Mouse (Mus musculus) heart, embryonic 11.5 days (tissue): ENCODE results near the gene Pepd. TPM values are rescaled to one million over a fixed set of nuclear protein-coding genes. Genes with fewer than 3 reads are reported as not detected.
A peak's percentile ranks its signal among the peaks of the same experiment; 100 is the strongest.

ENCODE experiments used
- ATAC-seq: fragments of 200-750 bp; cut with Nextera tagmentation; replicated peaks from 2 replicates; pipeline ENCODE4 v1.8.0; 2017; ENCODE audit warnings: moderate library complexity; ENCODE audit not compliant: insufficient number of reproducible peaks, low FRiP score, low TSS enrichment
- H3K27ac ChIP-seq: fragments of 300-500 bp; sonication (generic); 2 replicates; pipeline ENCODE4 v1.5.1; 2014; ENCODE audit warnings: mild to moderate bottlenecking, low read depth, low read length
- H3K27me3 ChIP-seq: fragments of 300-500 bp; sonication (generic); 2 replicates; pipeline ENCODE4 v1.6.1; 2014; ENCODE audit warnings: mild to moderate bottlenecking, low read length, mixed read lengths; ENCODE audit not compliant: control insufficient read depth, insufficient read depth
- H3K36me3 ChIP-seq: fragments of 300-500 bp; sonication (generic); 2 replicates; pipeline ENCODE4 v1.6.1; 2014; ENCODE audit warnings: mild to moderate bottlenecking, low read length, moderate library complexity, mixed read lengths; ENCODE audit not compliant: control insufficient read depth, insufficient read depth
- H3K4me1 ChIP-seq: fragments of 300-500 bp; sonication (generic); 2 replicates; pipeline ENCODE4 v1.6.1; 2014; ENCODE audit warnings: low read length; ENCODE audit not compliant: control insufficient read depth, insufficient read depth
- H3K4me2 ChIP-seq: fragments of 300-500 bp; sonication (generic); 2 replicates; pipeline ENCODE4 v1.6.1; 2014; ENCODE audit warnings: mild to moderate bottlenecking, moderate library complexity
- H3K4me3 ChIP-seq: fragments of 300-500 bp; sonication (generic); 2 replicates; pipeline ENCODE4 v1.5.1; 2014; ENCODE audit warnings: low read depth, low read length
- H3K9ac ChIP-seq: fragments of 300-500 bp; sonication (generic); 2 replicates; pipeline ENCODE4 v1.6.1; 2014; ENCODE audit warnings: mild to moderate bottlenecking, low read depth, low read length, moderate library complexity
- H3K9me3 ChIP-seq: fragments of 300-500 bp; sonication (generic); replicated peaks from 2 replicates; pipeline ENCODE4 v1.6.1; 2016; ENCODE audit warnings: low read length; ENCODE audit not compliant: control insufficient read depth
- WGBS: fragments of 180-500 bp; shearing (Covaris S2); extraction: QIAGEN DNeasy Blood & Tissue Kit; methylation state at CpG from one replicate; pipeline ENCODE4 v1.1.7; 2014; ENCODE audit not compliant: insufficient replicate concordance; 5-methylcytosine and 5-hydroxymethylcytosine counted together
- polyA plus RNA-seq: library from polyadenylated mRNA; unstranded; fragments of >200 nt; fragmentation: Nextera tagmentation; extraction: Ambion mirVana; gene quantifications from 2 replicates; pipeline ENCODE4 v1.2.1, GENCODE M21; 2014

The Pepd gene
- polyA plus RNA-seq, 1 experiment from 2014 or later: 54.0 TPM

DNA sequence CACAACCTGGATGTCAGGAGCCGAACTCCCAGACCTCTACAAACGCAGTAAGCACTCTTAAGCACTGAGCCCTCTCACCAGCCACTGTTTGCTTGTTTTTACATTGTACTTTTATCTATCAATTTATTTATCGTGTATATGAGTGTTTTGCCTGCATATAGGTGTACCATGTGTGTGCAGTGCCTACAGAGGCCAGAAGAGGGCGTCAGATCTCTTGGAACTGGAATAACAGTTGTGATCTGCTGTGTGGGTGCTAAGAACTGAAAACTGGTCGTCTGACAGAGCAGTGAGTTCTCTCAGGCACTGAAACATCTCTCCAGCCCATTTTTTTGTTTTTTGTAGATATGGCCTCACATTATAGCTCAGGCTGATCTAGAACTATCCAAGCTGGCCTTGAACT lies 147.3 kb downstream of the Pepd start:
- ATAC-seq: no peak
- Histone ChIP-seq H3K4me1 (peaks cover 11% of the 10 kb centered on the region), H3K27ac (no peak overlapping the region), H3K4me3 (no peak overlapping the region), H3K9me3 (no peaks in the 10 kb centered on the region), H3K36me3 (no peaks in the 10 kb centered on the region), H3K9ac (no peak overlapping the region), H3K27me3 (no peaks in the 10 kb centered on the region), H3K4me2 (no peak overlapping the region)
- WGBS: 67% methylated on average over 5 of the region's 5 CpGs

DNA sequence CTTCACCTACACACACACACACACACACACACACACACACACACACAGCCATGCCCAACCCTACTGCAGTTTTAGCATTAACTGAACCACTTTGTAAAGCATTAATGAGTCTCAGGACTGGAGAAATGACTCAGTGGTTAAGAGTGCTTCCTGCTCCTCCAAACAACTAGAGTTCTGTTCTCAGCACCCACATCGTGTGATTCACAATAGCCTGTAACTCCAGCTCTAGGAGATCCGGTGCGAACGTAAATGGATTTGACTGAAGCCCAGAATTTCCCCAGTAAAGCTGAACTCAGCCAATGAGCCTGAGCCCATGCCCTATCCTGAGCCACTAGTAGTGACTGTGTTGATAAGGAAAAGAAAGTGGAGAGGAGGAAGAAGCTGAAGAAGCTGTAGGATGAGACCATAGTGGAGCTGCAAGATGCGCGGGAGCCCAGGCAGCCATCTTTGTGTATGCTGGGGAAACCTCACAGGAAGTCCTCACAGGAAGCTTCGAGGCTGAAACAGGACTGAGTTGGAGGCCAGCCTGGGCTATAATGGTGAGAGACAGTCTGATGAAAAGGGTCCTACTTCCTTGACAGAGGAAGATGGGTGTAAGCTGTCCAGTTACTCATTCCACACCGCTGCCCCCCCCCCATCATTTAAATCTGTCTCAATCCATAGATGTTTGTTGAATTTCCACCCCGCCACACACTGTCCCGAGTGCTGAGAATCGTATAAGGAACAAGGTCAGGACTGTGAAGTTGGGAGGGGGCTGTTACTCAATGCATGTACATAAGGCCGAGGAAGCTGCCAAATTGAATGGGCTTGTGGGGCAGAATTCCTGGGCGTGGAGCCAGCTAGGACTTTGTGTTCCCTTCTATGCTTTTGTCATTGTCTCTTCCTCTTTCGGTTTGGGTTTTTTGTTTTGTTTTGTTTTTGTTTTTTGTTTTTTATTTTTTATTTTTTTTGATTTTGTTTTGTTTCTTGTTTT lies 152.4 kb downstream of the Pepd start:
- 76% methylated on average over 14 of the region's 14 CpGs for WGBS
- Histone ChIP-seq H3K4me2 (no peak overlapping the region), H3K4me3 (no peak overlapping the region), H3K27me3 (no peaks in the 10 kb centered on the region), H3K4me1 (no peaks in the 10 kb centered on the region), H3K9me3 (no peaks in the 10 kb centered on the region), H3K9ac (no peak overlapping the region), H3K27ac (no peak overlapping the region), H3K36me3 (no peaks in the 10 kb centered on the region)
- ATAC-seq: no peak

DNA sequence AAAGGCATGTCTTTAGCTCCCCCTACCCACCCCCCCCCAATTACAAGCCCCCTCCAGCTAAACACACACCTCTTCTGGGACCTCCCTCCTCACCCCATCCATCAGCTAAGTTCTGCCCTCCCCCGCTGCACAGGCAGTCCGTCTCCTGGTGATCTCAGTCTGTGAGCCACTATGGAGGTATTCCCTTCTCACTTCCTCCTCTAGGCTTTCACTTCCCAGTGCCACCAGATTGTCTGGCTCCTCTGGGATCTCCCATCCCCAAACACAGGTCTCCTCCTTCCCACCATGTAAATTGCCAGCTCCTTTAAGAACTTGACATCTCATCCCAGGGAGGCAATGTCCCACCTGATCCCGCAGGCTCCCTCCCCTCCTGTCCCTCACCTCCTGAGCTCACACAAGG lies 153.8 kb downstream of the Pepd start:
- Histone ChIP-seq H3K27me3 (no peaks in the 10 kb centered on the region), H3K4me3 (no peak overlapping the region), H3K9ac (no peak overlapping the region), H3K27ac (no peak overlapping the region), H3K36me3 (no peaks in the 10 kb centered on the region), H3K4me2 (no peak overlapping the region), H3K4me1 (no peaks in the 10 kb centered on the region), H3K9me3 (no peaks in the 10 kb centered on the region)
- WGBS: 57% methylated on average over 3 of the region's 3 CpGs
- no peak for ATAC-seq

DNA sequence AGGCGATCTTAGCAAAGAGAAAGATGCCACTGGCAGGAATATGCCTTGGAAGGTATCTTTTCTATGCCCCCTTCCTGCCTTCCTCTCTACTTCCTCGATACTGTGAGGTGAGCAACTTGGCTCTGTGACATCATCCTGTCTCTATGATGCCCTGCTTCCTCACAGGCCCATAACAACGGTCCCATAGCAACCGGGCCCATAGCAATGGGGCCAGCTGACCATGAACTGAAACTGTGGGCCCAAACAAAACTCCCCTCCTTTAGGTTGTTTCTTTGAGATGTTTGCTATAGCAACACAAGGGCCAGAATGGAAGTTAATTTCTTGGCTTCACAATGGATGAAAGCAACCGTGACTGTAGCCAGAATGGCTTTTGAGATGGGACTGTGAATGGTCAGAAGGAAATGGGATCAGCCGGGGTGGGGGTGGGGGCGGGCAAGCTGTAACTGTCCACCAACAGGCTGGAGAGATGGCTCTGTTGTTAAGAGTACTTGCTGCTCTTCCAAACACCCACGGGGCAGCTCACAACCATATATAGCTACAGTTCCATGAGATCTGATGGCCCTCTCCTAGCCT lies 154.5 kb downstream of the Pepd start:
- H3K27ac ChIP-seq: no peak overlapping the region
- ATAC-seq: no peak
- H3K4me1 ChIP-seq: no peaks in the 10 kb centered on the region
- no peak overlapping the region for H3K4me2 ChIP-seq
- no peaks in the 10 kb centered on the region for H3K27me3 ChIP-seq
- WGBS: 78% methylated on average over 8 of the region's 8 CpGs
- H3K9ac ChIP-seq: no peak overlapping the region
- no peaks in the 10 kb centered on the region for H3K9me3 ChIP-seq
- no peaks in the 10 kb centered on the region for H3K36me3 ChIP-seq
- no peak overlapping the region for H3K4me3 ChIP-seq

DNA sequence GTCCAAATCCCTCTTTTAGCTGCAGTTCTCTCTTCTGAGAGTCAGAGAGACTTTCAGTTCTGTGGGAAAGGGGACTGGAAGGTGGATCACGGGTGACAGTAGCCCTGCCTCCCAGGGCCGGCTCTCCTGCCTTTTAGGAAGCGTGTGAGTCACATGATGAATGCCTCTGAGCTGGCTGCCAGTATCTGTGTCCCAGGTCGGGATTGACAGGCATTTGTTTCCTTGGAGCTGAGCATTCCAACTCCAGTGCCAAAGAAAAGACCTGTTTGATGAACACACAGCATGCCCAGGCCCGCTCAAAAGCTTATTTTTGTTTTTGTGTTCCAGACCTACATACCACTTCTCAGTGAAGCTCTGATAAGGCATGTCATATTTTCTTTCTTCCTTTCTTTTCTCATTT lies 164.5 kb downstream of the Pepd start:
- Histone ChIP-seq H3K9me3 (no peaks in the 10 kb centered on the region), H3K4me1 (peaks cover 3% of the 10 kb centered on the region; the same call in 1 of the 2 replicates), H3K9ac (no peak overlapping the region), H3K4me2 (no peak overlapping the region), H3K4me3 (no peak overlapping the region), H3K27ac (no peak overlapping the region), H3K27me3 (no peaks in the 10 kb centered on the region), H3K36me3 (no peaks in the 10 kb centered on the region)
- 25% methylated on average over 5 of the region's 5 CpGs for WGBS
- no peak for ATAC-seq

DNA sequence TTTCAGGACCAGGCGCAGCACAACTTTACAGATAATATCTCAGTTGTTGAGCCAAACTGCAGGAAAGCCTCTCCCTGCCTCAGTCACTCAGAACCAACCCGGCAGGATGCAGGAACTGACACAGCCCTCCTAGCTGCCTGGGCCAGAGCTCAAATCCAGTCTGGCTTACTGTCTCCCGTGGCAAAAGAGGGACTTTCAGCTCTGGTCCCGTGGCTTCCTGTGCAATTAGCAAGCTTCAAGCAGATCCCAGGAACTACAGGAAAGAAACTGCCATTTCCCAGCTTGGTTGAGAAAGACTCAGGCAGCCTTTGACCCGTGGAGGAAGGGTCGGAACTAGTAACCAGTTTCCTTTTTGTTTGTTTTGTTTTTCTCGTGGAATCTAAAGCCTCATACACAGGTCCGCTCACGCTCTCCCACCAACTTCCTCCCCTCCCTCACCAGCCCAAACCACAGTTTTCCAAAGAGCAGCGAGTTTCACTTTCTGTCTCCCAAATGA lies 168.7 kb downstream of the Pepd start:
- 29% methylated on average over 10 of the region's 10 CpGs for WGBS
- Histone ChIP-seq H3K9ac (no peak overlapping the region), H3K27me3 (no peaks in the 10 kb centered on the region), H3K27ac (0 out of 2 replicates have a peak overlapping the region, but pooled peaks have one; percentile 22), H3K4me1 (peaks cover 3% of the 10 kb centered on the region; the same call in 1 of the 2 replicates), H3K9me3 (no peaks in the 10 kb centered on the region), H3K36me3 (no peaks in the 10 kb centered on the region), H3K4me2 (peak overlapping the region; percentile 33), H3K4me3 (0 out of 2 replicates have a peak overlapping the region, but pooled peaks have one; percentile 0)
- ATAC-seq: no peak

DNA sequence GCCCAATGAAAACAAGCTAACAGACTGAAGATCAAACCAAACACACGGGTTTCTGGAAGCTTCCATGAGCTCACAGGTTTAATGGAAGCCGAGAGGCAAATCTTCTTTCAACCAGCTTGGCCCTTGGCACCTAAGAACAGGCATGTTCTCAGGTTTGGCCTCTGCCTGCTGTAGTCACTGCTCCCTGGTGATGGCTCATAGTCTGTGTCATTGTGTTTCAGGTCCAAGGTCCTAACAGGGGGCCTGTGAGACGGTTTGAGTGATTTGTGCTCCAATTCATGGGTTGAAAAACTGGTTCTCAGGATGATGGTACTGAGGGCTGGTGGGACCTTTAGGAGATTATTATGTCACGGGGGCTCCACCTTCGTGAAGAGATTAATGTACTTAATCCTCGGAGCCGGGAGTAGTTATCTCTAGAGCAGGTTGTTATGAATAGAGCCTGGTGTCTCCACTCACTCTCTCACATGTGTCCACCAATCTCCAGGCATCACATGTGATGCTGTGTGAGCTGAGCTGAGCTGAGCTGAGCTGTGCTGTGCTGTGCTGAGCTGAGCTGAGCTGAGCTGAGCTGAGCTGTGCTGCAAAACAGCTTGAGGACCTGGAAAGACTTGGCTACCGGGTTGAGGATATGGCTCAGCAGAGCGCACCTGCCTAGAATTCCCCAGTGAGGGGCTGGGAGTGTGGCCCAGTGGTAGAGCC lies 169.4 kb downstream of the Pepd start:
- Histone ChIP-seq H3K36me3 (no peaks in the 10 kb centered on the region), H3K27me3 (no peaks in the 10 kb centered on the region), H3K9ac (no peak overlapping the region), H3K9me3 (no peaks in the 10 kb centered on the region), H3K27ac (no peak overlapping the region), H3K4me2 (peak overlapping the region; percentile 33), H3K4me1 (peaks cover 7% of the 10 kb centered on the region; the same call in 1 of the 2 replicates), H3K4me3 (no peak overlapping the region)
- 67% methylated on average over 9 of the region's 9 CpGs for WGBS
- ATAC-seq: no peak

DNA sequence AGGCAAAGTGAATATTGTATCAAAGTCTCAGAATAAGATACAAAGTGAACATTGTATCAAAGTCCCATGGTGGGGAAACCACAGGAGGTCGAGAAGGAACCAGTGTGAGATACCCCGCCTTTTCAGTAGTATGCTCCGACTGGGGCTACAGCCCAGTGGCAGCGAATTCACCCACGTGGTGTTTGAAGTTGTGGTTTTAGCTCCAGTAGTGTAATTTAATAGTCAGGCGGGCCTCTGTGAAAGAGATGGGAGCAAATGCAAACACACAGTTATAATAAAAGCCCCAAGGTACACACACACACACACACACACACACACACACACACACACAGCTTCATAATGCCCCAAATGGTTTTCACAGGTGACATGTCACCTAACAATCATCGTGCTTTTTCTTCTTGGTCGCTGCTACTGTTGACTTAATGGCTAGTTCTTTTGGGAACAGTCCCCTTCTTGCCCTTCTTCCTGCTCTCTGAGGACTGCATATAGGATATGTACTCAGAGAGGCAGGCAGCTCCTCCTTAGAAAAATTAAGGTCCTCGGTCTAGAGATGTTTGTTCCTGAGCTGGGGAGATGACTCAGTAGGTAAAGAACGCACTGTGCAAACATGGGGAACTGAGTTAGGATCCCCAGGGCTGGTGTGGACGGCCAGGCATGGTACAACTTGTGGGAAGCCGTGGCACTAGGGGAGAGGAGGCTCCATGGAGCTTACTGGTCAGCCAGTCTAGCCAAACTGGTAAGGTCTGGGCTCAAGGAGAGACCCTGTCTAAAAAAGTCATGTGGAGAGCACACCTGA lies 172.6 kb downstream of the Pepd start:
- Histone ChIP-seq H3K27me3 (peaks cover 3% of the 10 kb centered on the region; the same call in 1 of the 2 replicates), H3K36me3 (no peaks in the 10 kb centered on the region), H3K4me2 (no peak overlapping the region), H3K27ac (no peak overlapping the region), H3K9ac (no peak overlapping the region), H3K4me1 (peaks cover 8% of the 10 kb centered on the region; the same call in 1 of the 2 replicates), H3K9me3 (no peaks in the 10 kb centered on the region), H3K4me3 (no peak overlapping the region)
- 79% methylated on average over 12 of the region's 12 CpGs for WGBS
- ATAC-seq: no peak
